Mouse (Mus musculus) hindbrain, postnatal 0 days (tissue): Measurements from ENCODE around the gene Npsr1. TPM values are rescaled to one million over a fixed set of nuclear protein-coding genes. Genes with fewer than 3 reads are reported as not detected.

ENCODE experiments used
- ATAC-seq: fragments of 200-750 bp; cut with Nextera tagmentation; 2 replicates; pipeline ENCODE4 v1.8.0; 2017; ENCODE audit warnings: mild to moderate bottlenecking, moderate TSS enrichment, moderate library complexity
- DNase-seq: peaks from one replicate; pipeline ENCODE4 v3.0.0-alpha.2; 2015; ENCODE audit warnings: low spot score
- H3K27ac ChIP-seq: fragments of 300-500 bp; sonication (generic); 2 replicates; pipeline ENCODE4 v1.5.1; 2014; ENCODE audit warnings: mild to moderate bottlenecking
- H3K27me3 ChIP-seq: fragments of 300-500 bp; sonication (generic); 2 replicates; pipeline ENCODE4 v1.6.1; 2014; ENCODE audit warnings: low read length, mixed read lengths; ENCODE audit not compliant: insufficient read depth
- H3K36me3 ChIP-seq: fragments of 300-500 bp; sonication (generic); 2 replicates; pipeline ENCODE4 v1.6.1; 2014; ENCODE audit warnings: low read length, mixed read lengths; ENCODE audit not compliant: insufficient read depth
- H3K4me1 ChIP-seq: fragments of 300-500 bp; sonication (generic); 2 replicates; pipeline ENCODE4 v1.6.1; 2014; ENCODE audit warnings: antibody characterized with exemption, low read length, mixed read lengths; ENCODE audit not compliant: insufficient read depth
- H3K4me2 ChIP-seq: fragments of 300-500 bp; sonication (generic); 2 replicates; pipeline ENCODE4 v1.6.1; 2014; ENCODE audit warnings: low read depth, mild to moderate bottlenecking, low read length, moderate library complexity, mixed read lengths
- H3K4me3 ChIP-seq: fragments of 300-500 bp; sonication (generic); 2 replicates; pipeline ENCODE4 v1.5.1; 2014; ENCODE audit warnings: low read length
- H3K9ac ChIP-seq: fragments of 300-500 bp; sonication (generic); replicated peaks from 2 replicates; pipeline ENCODE4 v1.6.1; 2014; ENCODE audit warnings: mild to moderate bottlenecking, low read length, moderate library complexity, mixed read lengths
- H3K9me3 ChIP-seq: fragments of 300-500 bp; sonication (generic); 2 replicates; pipeline ENCODE4 v1.6.1; 2016; ENCODE audit warnings: low read length, mixed read lengths
- CTCF ChIP-seq: IDR thresholded peaks from 2 replicates; pipeline ENCODE4 v1.5.1; 2016; ENCODE audit warnings: antibody characterized with exemption, control low read depth, low read depth
- WGBS: fragments of 180-500 bp; shearing (Covaris S2); extraction: QIAGEN DNeasy Blood & Tissue Kit; methylation state at CpG from one replicate; pipeline ENCODE4 v1.1.7; 2014; 5-methylcytosine and 5-hydroxymethylcytosine counted together
- polyA plus RNA-seq: library from polyadenylated mRNA; unstranded; fragments of >200 nt; fragmentation: Nextera tagmentation; extraction: Ambion mirVana; gene quantifications from 2 replicates; pipeline ENCODE4 v1.2.1, GENCODE M21; 2015
- total RNA-seq: library from RNA; depleted of rRNA; stranded (reverse); fragments of >200 nt; gene quantifications from 2 replicates; pipeline ENCODE4 v1.2.3, GENCODE M21; 2014

Gene Npsr1
- total and polyA plus RNA-seq, 2 experiments from 2014 or later = 0.84 to 1.2 TPM

GRCm38 (mm10) chr9:24351402-24351801, 253.6 kb downstream of the Npsr1 start:
- H3K27ac ChIP-seq = no peak overlapping the region
- H3K4me2 ChIP-seq = no peak overlapping the region
- H3K9me3 ChIP-seq = no peaks in the 10 kb centered on the region
- ATAC-seq = no peak
- TF ChIP-seq CTCF = no peak
- WGBS = 90% methylated on average over 3 of the region's 3 CpGs
- H3K4me1 ChIP-seq = no peaks in the 10 kb centered on the region
- H3K27me3 ChIP-seq = no peaks in the 10 kb centered on the region
- DNase-seq = no peak
- H3K4me3 ChIP-seq = no peak overlapping the region
- no peaks in the 10 kb centered on the region for H3K36me3 ChIP-seq
- H3K9ac ChIP-seq = no peak overlapping the region
